Mouse (Mus musculus) heart, adult 18-20 months (tissue): Measurements from ENCODE around the gene Skida1. TPM values are rescaled to one million over a fixed set of nuclear protein-coding genes. Genes with fewer than 3 reads are reported as not detected.

Experiments
- DNase-seq, 2 experiments: peaks; one replicate each; pipeline ENCODE4 v3.0.0; 2021 to 2022; ENCODE audit warnings: mixed read lengths in 1 of 2
- total RNA-seq, 2 experiments: library from RNA; stranded (reverse); gene quantifications; 2 replicates each; pipeline ENCODE4 v1.2.3; 2021

The Skida1 gene
- total RNA-seq, 2 experiments from 2014 or later = 2.0 to 2.2 TPM

- peak; percentile 97 for DNase-seq
Measured at GRCm38 (mm10) chr2:18055929-18056785, 7.3 kb upstream of the Skida1 start.

GRCm38 (mm10) chr2:18055016-18055928 lies 6.4 kb upstream of the Skida1 start, which contains the start of gene Mllt10:
TSS of gene Mllt10 (plus strand) at chr2:18055237.
- DNase-seq = peak; percentile 21 to 58

GRCm38 (mm10) chr2:18053951-18054530 lies 5.2 kb upstream of the Skida1 start:
- DNase-seq = peak; percentile 81 to 82

GRCm38 (mm10) chr2:18053243-18053950 lies 4.5 kb upstream of the Skida1 start:
- DNase-seq = no peak

- DNase-seq = no peak
Measured at GRCm38 (mm10) chr2:18052581-18052980, 3.7 kb upstream of the Skida1 start.

GRCm38 (mm10) chr2:18051831-18052170 lies 3.0 kb upstream of the Skida1 start:
- no peak for DNase-seq

- DNase-seq = no peak
Measured at GRCm38 (mm10) chr2:18051026-18051830, 2.4 kb upstream of the Skida1 start.

- DNase-seq = peak; percentile 31 to 57
Measured at GRCm38 (mm10) chr2:18050541-18050985, 1.7 kb upstream of the Skida1 start.

- DNase-seq = no peak
Measured at GRCm38 (mm10) chr2:18050018-18050417, 1.2 kb upstream of the Skida1 start.

GRCm38 (mm10) chr2:18049279-18049821 lies 499 bp upstream of the Skida1 start:
- peak in 1 of 2 experiments; percentile 65 for DNase-seq

GRCm38 (mm10) chr2:18047646-18048452 lies 1.0 kb downstream of the Skida1 start:
- peak in 1 of 2 experiments; percentile 82 for DNase-seq

GRCm38 (mm10) chr2:18046758-18047645 lies 1.8 kb downstream of the Skida1 start:
- DNase-seq = peak; percentile 80 to 85

- DNase-seq = no peak
Measured at GRCm38 (mm10) chr2:18046186-18046585, 2.7 kb downstream of the Skida1 start.

- no peak for DNase-seq
Measured at GRCm38 (mm10) chr2:18045781-18046181, 3.1 kb downstream of the Skida1 start.

- no peak for DNase-seq
Measured at GRCm38 (mm10) chr2:18045143-18045780, 3.6 kb downstream of the Skida1 start.

- DNase-seq = no peak
Measured at GRCm38 (mm10) chr2:18041199-18041885, 7.5 kb downstream of the Skida1 start.
